Mouse (Mus musculus): ENCODE measurements around the gene Ptafr. TPM values are rescaled to one million over a fixed set of nuclear protein-coding genes. Genes with fewer than 3 reads are reported as not detected.

The Ptafr gene
- polyA plus RNA-seq, 1 experiment from 2014 or later, result 1.0 TPM

Other genes with a start within 250 kb of the Ptafr start
- gene Trnau1ap, start 234.5 kb upstream of the Ptafr start, polyA plus RNA-seq (2014; fragmentation: Nextera tagmentation; extraction: Ambion mirVana), result 68.3 and 74.8 TPM in 2 replicates
- gene Rcc1, start 210.5 kb upstream of the Ptafr start, polyA plus RNA-seq (2014; fragmentation: Nextera tagmentation; extraction: Ambion mirVana), result 45.3 and 45.5 TPM in 2 replicates
- 26.3 and 27.5 TPM in 2 replicates for gene Phactr4, start 141.6 kb upstream of the Ptafr start, polyA plus RNA-seq (2014; fragmentation: Nextera tagmentation; extraction: Ambion mirVana)
- 18.8 and 22.8 TPM in 2 replicates for gene Med18, start 100.1 kb upstream of the Ptafr start, polyA plus RNA-seq (2014; fragmentation: Nextera tagmentation; extraction: Ambion mirVana)
- gene Sesn2, start 53.6 kb upstream of the Ptafr start, polyA plus RNA-seq (2014; fragmentation: Nextera tagmentation; extraction: Ambion mirVana), result 9.6 and 10.1 TPM in 2 replicates
- gene Atpif1, start 30.4 kb upstream of the Ptafr start, polyA plus RNA-seq (2014; fragmentation: Nextera tagmentation; extraction: Ambion mirVana), result 1,247 and 1,358 TPM in 2 replicates
- 163 and 171 TPM in 2 replicates for gene Dnajc8, start 28.5 kb upstream of the Ptafr start, polyA plus RNA-seq (2014; fragmentation: Nextera tagmentation; extraction: Ambion mirVana)
- 30.4 and 32.3 TPM in 2 replicates for gene Eya3, start 74.9 kb downstream of the Ptafr start, polyA plus RNA-seq (2014; fragmentation: Nextera tagmentation; extraction: Ambion mirVana)
- 4.1 and 6.3 TPM in 2 replicates for gene Xkr8, start 168.5 kb downstream of the Ptafr start, polyA plus RNA-seq (2014; fragmentation: Nextera tagmentation; extraction: Ambion mirVana)
- 5.0 and 6.2 TPM in 2 replicates for gene Smpdl3b, start 193.2 kb downstream of the Ptafr start, polyA plus RNA-seq (2014; fragmentation: Nextera tagmentation; extraction: Ambion mirVana)
- 102 and 105 TPM in 2 replicates for gene Rpa2, start 204.3 kb downstream of the Ptafr start, polyA plus RNA-seq (2014; fragmentation: Nextera tagmentation; extraction: Ambion mirVana)
- gene Themis2, start 232.3 kb downstream of the Ptafr start, polyA plus RNA-seq (2014; fragmentation: Nextera tagmentation; extraction: Ambion mirVana), result 1.1 and 1.9 TPM in 2 replicates